Mouse (Mus musculus) lung, embryonic 14.5 days (tissue): ENCODE data around the gene Cnp. TPM values are rescaled to one million over a fixed set of nuclear protein-coding genes. Genes with fewer than 3 reads are reported as not detected.
A peak's percentile ranks its signal among the peaks of the same experiment; 100 is the strongest.
"Not testable (repeated sequence)": the region's sequence is repeated elsewhere in the genome, so short reads cannot be mapped to it uniquely, and the experiment has no call there.

Experiments
- ATAC-seq: fragments of 200-750 bp; cut with Nextera tagmentation; 2 replicates; pipeline ENCODE4 v1.8.0; 2017; ENCODE audit warnings: mild to moderate bottlenecking, moderate TSS enrichment, moderate library complexity; ENCODE audit not compliant: insufficient read depth
- DNase-seq: peaks from one replicate; pipeline ENCODE4 v3.0.0-alpha.2; 2015
- H3K27ac ChIP-seq: fragments of 300-500 bp; sonication (generic); 2 replicates; pipeline ENCODE4 v1.5.1; 2014; ENCODE audit warnings: low read depth, mild to moderate bottlenecking, moderate library complexity
- H3K27me3 ChIP-seq: fragments of 300-500 bp; sonication (generic); 2 replicates; pipeline ENCODE4 v1.6.1; 2014; ENCODE audit warnings: low read length, control low read depth; ENCODE audit not compliant: insufficient read depth
- H3K36me3 ChIP-seq: fragments of 300-500 bp; sonication (generic); 2 replicates; pipeline ENCODE4 v1.6.1; 2014; ENCODE audit warnings: control low read depth; ENCODE audit not compliant: insufficient read depth
- H3K4me1 ChIP-seq: fragments of 300-500 bp; sonication (generic); 2 replicates; pipeline ENCODE4 v1.6.1; 2014; ENCODE audit warnings: antibody characterized with exemption, control low read depth; ENCODE audit not compliant: insufficient read depth
- H3K4me2 ChIP-seq: fragments of 300-500 bp; sonication (generic); 2 replicates; pipeline ENCODE4 v1.6.1; 2014; ENCODE audit warnings: mild to moderate bottlenecking
- H3K4me3 ChIP-seq: fragments of 300-500 bp; sonication (generic); 2 replicates; pipeline ENCODE4 v1.5.1; 2014; ENCODE audit warnings: low read depth, low read length
- H3K9ac ChIP-seq: fragments of 300-500 bp; sonication (generic); 2 replicates; pipeline ENCODE4 v1.6.1; 2014
- H3K9me3 ChIP-seq: fragments of 300-500 bp; sonication (generic); 2 replicates; pipeline ENCODE4 v1.6.1; 2016; ENCODE audit warnings: low read depth, low read length, control low read depth
- CTCF ChIP-seq: IDR thresholded peaks from 2 replicates; pipeline ENCODE4 v1.5.1; 2016; ENCODE audit warnings: antibody characterized with exemption, low read depth
- WGBS: fragments of 180-500 bp; shearing (Covaris S2); extraction: QIAGEN DNeasy Blood & Tissue Kit; methylation state at CpG from one replicate; pipeline ENCODE4 v1.1.7; 2014; 5-methylcytosine and 5-hydroxymethylcytosine counted together
- polyA plus RNA-seq: library from polyadenylated mRNA; unstranded; fragments of >200 nt; fragmentation: Nextera tagmentation; extraction: Ambion mirVana; gene quantifications from 2 replicates; pipeline ENCODE4 v1.2.1, GENCODE M21; 2014

Cnp gene
- polyA plus RNA-seq, 1 experiment from 2014 or later: 24.4 TPM

- TF ChIP-seq CTCF: no peak
- H3K4me3 ChIP-seq: no peak overlapping the region
- no peaks in the 10 kb centered on the region for H3K27me3 ChIP-seq
- WGBS: 86% methylated on average over 6 of the region's 6 CpGs
- H3K4me1 ChIP-seq: no peaks in the 10 kb centered on the region
- H3K36me3 ChIP-seq: peaks cover 37% of the 10 kb centered on the region
- DNase-seq: no peak
- no peak overlapping the region for H3K4me2 ChIP-seq
- ATAC-seq: no peak
- H3K27ac ChIP-seq: no peak overlapping the region
- H3K9me3 ChIP-seq: no peaks in the 10 kb centered on the region
- H3K9ac ChIP-seq: no peak overlapping the region
Measured at GRCm38 (mm10) chr11:100611627-100612026, 36.9 kb downstream of the Cnp start.

- H3K27me3 ChIP-seq: no peaks in the 10 kb centered on the region
- WGBS: 85% methylated on average over 3 of the region's 3 CpGs
- TF ChIP-seq CTCF: no peak
- no peak overlapping the region for H3K4me3 ChIP-seq
- H3K9me3 ChIP-seq: no peaks in the 10 kb centered on the region
- peaks cover 24% of the 10 kb centered on the region for H3K36me3 ChIP-seq
- H3K27ac ChIP-seq: no peak overlapping the region
- no peak for ATAC-seq
- peak; percentile 77 for DNase-seq
- peaks cover 7% of the 10 kb centered on the region for H3K4me1 ChIP-seq
- no peak overlapping the region for H3K9ac ChIP-seq
- no peak overlapping the region for H3K4me2 ChIP-seq
Measured at GRCm38 (mm10) chr11:100613241-100613640, 38.5 kb downstream of the Cnp start.

- WGBS: 87% methylated on average over 5 of the region's 5 CpGs
- TF ChIP-seq CTCF: no peak
- Histone ChIP-seq H3K9ac (no peak overlapping the region), H3K27me3 (no peaks in the 10 kb centered on the region), H3K9me3 (no peaks in the 10 kb centered on the region), H3K4me2 (no peak overlapping the region), H3K4me3 (no peak overlapping the region), H3K4me1 (peaks cover 9% of the 10 kb centered on the region), H3K27ac (no peak overlapping the region), H3K36me3 (peaks cover 12% of the 10 kb centered on the region; the same call in 1 of the 2 replicates)
- DNase-seq (no peak), ATAC-seq (no peak)
Measured at GRCm38 (mm10) chr11:100616332-100616731, 41.6 kb downstream of the Cnp start.

- H3K4me3 ChIP-seq, ATAC-seq, DNase-seq, H3K27me3 ChIP-seq, H3K27ac ChIP-seq, H3K4me1 ChIP-seq, H3K4me2 ChIP-seq, H3K9ac ChIP-seq, H3K9me3 ChIP-seq: not testable (repeated sequence)
- H3K36me3 ChIP-seq: peaks cover 11% of the 10 kb centered on the region; the same call in 1 of the 2 replicates
- WGBS: 87% methylated on average over 7 of the region's 7 CpGs
Measured at GRCm38 (mm10) chr11:100616836-100617235, 42.1 kb downstream of the Cnp start.

- ATAC-seq: no peak
- H3K27me3 ChIP-seq: no peaks in the 10 kb centered on the region
- 76% methylated on average over 4 of the region's 4 CpGs for WGBS
- H3K4me1 ChIP-seq: peaks cover 9% of the 10 kb centered on the region
- TF ChIP-seq CTCF: no peak
- no peak overlapping the region for H3K27ac ChIP-seq
- H3K9me3 ChIP-seq: no peaks in the 10 kb centered on the region
- H3K4me3 ChIP-seq: no peak overlapping the region
- H3K9ac ChIP-seq: 0 out of 2 replicates have a peak overlapping the region, but pooled peaks have one; percentile 17
- H3K4me2 ChIP-seq: peak overlapping the region; percentile 76
- no peak for DNase-seq
- H3K36me3 ChIP-seq: peaks cover 6% of the 10 kb centered on the region; the same call in 1 of the 2 replicates
Measured at GRCm38 (mm10) chr11:100617480-100617879, 42.8 kb downstream of the Cnp start.

GRCm38 (mm10) chr11:100618761-100619484 lies 44.2 kb downstream of the Cnp start, which contains the start of gene Nkiras2:
Gene Nkiras2, plus strand, starts transcription at chr11:100619244.
- H3K36me3 ChIP-seq: peaks cover 6% of the 10 kb centered on the region; the same call in 1 of the 2 replicates
- H3K4me3 ChIP-seq: peak within 1 kb of the TSS; percentile 88
- no peaks in the 10 kb centered on the region for H3K27me3 ChIP-seq
- under 1% methylated on average over 36 of the region's 36 CpGs for WGBS
- TF ChIP-seq CTCF: no peak
- peak; percentile 57 for ATAC-seq
- peaks cover 12% of the 10 kb centered on the region for H3K4me1 ChIP-seq
- H3K9ac ChIP-seq: peak within 1 kb of the TSS; percentile 90
- H3K4me2 ChIP-seq: peak within 1 kb of the TSS; percentile 76
- DNase-seq: peak; percentile 84
- H3K9me3 ChIP-seq: no peaks in the 10 kb centered on the region
- peak within 1 kb of the TSS; percentile 94 for H3K27ac ChIP-seq

GRCm38 (mm10) chr11:100619485-100619975 lies 44.8 kb downstream of the Cnp start:
- H3K27ac ChIP-seq: peak overlapping the region; percentile 94
- under 1% methylated on average over 40 of the region's 40 CpGs for WGBS
- no peaks in the 10 kb centered on the region for H3K27me3 ChIP-seq
- H3K9me3 ChIP-seq: no peaks in the 10 kb centered on the region
- peak; percentile 99 for DNase-seq
- H3K4me1 ChIP-seq: peaks cover 15% of the 10 kb centered on the region
- H3K36me3 ChIP-seq: peaks cover 6% of the 10 kb centered on the region; the same call in 1 of the 2 replicates
- H3K9ac ChIP-seq: peak overlapping the region; percentile 90
- peak overlapping the region; percentile 76 for H3K4me2 ChIP-seq
- ATAC-seq: peak; percentile 96
- H3K4me3 ChIP-seq: peak overlapping the region; percentile 88
- TF ChIP-seq CTCF: peak; percentile 66
